Mouse (Mus musculus): Measurements from ENCODE around the gene Tnfaip8l3. TPM values are rescaled to one million over a fixed set of nuclear protein-coding genes. Genes with fewer than 3 reads are reported as not detected.

The Tnfaip8l3 gene
- 0.07 and 0.14 TPM in 2 replicates for polyA plus RNA-seq (2016; fragmentation: Nextera tagmentation; extraction: Ambion mirVana)

DNA sequence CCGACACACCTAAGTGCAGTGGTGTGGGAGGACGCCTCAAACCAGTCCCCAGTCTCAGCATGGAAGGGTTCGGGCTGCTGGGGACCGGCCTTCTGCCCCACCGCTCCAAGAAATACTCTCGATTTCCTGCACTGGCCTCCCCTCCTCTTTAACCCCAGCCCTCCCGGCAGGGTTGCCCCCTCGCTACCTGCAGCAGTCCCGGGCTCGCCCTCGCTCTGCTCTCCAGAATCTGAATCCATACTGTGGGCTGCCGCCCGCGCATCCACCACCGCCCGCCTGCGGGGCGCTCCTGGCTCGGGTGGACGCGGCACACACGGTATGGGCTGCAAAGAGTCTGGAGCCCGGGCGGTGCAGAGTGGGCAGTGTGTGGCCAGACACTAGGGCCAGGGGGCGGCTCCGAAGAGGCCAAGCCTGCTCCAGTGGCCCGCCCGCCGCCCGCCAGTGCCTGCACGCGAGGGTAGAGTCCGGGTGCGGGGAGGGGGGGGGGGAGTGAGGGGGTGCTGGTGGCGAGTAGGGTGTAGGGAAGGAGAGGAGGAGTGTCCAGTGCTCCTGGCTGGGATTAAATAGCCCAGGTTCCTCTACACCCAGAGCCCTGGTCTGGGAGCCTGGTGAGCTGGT is at the start of gene Tnfaip8l3:
Gene Tnfaip8l3, minus strand, starts transcription at position 357 of the 618 bp plus-strand sequence.
- peak; percentile 49 for DNase-seq (ENCODE audit: extremely low spot score, low spot score)
- H3K4me3 ChIP-seq = peak within 1 kb of the TSS; percentile 79
- WGBS = 1% methylated on average over 34 of the region's 35 CpGs
- H3K36me3 ChIP-seq (replicated peaks) = no peaks in the 10 kb centered on the region
- H3K27me3 ChIP-seq (ENCODE audit: poor library complexity, severe bottlenecking) = peaks cover 41% of the 10 kb centered on the region
- H3K4me1 ChIP-seq = peaks cover 20% of the 10 kb centered on the region
- H3K9me3 ChIP-seq = no peaks in the 10 kb centered on the region
- peak within 1 kb of the TSS; percentile 74 for H3K27ac ChIP-seq

DNA sequence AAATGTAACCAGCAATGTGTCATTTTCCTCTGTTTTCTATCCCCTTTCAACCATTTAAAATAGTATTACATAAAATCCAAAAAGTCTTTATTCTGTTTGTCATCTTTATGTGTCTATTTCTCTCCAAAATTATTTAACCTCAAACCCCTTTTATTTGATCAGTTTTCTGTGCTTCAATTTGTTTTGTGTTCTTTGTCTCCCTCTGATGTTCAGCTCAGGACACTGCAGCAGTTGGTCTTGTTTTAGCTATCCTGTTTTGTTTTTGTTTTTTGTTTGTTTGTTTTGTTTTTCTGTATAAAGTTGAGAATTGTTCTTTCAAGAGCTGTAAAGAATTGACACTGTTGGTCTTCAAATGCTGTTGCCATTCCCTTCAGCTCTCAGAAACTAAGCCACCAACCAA is 44.5 kb upstream of the Tnfaip8l3 start:
- Histone ChIP-seq H3K27ac (no peak overlapping the region), H3K36me3 (replicated peaks) (no peaks in the 10 kb centered on the region), H3K27me3 (ENCODE audit: poor library complexity, severe bottlenecking) (no peaks in the 10 kb centered on the region), H3K4me1 (no peaks in the 10 kb centered on the region), H3K4me3 (no peak overlapping the region), H3K9me3 (0 out of 2 replicates have a peak, but pooled peaks cover 5% of the 10 kb centered on the region)
- no peak for DNase-seq (ENCODE audit: extremely low spot score, low spot score)

DNA sequence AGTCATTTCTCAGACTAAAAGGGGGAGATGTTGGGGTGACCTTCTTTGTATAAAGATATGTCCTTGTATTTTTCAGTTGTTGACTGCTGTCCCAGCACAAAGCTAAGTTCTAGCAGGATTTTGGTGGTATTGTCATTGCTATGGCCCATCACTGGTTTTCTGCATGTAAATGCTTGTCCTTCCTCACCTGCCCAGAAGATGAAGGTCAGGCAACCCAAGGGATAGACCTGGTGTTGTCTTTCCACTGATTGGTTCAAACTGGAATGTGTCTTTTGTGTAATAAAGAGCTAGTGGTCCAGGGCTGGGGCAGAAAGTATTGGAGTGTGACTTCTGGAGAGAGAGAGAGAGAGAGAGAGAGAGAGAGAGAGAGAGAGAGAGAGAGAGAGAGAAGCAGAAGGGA is 30.4 kb upstream of the Tnfaip8l3 start:
- H3K9me3 ChIP-seq = no peaks in the 10 kb centered on the region
- no peaks in the 10 kb centered on the region for H3K27me3 ChIP-seq (ENCODE audit: poor library complexity, severe bottlenecking)

DNA sequence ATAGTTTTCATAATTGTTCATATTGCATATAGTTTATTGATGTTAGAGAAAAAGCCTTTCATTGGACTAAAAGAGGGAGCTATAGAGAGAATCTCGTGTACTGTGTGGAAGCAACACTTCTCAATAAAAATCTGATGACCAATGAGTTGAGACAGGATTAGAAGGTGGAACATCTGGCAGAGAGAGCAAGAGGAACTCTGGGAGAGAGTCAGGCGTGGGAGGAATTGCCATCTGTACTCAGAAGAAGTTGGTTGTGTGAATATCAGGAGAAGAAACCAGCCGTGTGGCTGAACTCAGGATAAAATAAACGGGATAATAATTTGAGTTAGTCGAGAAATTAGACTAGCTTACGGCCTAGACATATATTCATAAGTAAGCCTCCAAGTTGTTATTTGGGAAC is 28.9 kb upstream of the Tnfaip8l3 start:
- DNase-seq (ENCODE audit: extremely low spot score, low spot score) = no peak
- no peaks in the 10 kb centered on the region for H3K9me3 ChIP-seq
- H3K27me3 ChIP-seq (ENCODE audit: poor library complexity, severe bottlenecking) = no peaks in the 10 kb centered on the region
- no peak overlapping the region for H3K27ac ChIP-seq
- WGBS = 88% methylated on average over 6 of the region's 6 CpGs
- no peak overlapping the region for H3K4me3 ChIP-seq
- H3K36me3 ChIP-seq (replicated peaks) = no peaks in the 10 kb centered on the region
- no peaks in the 10 kb centered on the region for H3K4me1 ChIP-seq

More for the DNA sequence above, 30.4 kb upstream of the Tnfaip8l3 start:
- no peaks in the 10 kb centered on the region for H3K4me1 ChIP-seq
- no peak overlapping the region for H3K27ac ChIP-seq
- no peak for DNase-seq (ENCODE audit: extremely low spot score, low spot score)
- H3K4me3 ChIP-seq = no peak overlapping the region
- H3K36me3 ChIP-seq (replicated peaks) = no peaks in the 10 kb centered on the region

DNA sequence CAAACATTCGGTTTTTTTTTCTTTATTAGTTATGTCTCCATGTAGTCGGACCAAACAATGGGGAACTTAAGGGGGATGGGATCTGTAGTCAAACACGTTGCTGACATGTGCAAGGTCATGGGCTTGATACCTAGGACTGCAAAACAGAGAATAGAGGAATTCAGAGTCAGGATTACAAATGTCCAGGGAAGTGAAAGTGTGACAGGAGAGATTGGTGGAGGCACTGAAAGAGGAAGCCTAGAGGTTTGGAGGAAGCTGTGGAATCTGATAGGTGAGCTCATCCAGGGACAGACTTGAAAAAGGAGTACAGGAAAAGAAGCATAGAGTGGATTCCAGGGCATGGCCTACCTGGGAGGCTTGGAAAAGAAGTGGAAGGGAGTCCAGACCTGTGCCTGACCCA is 16.1 kb upstream of the Tnfaip8l3 start:
- Histone ChIP-seq H3K4me3 (no peak overlapping the region), H3K4me1 (no peaks in the 10 kb centered on the region), H3K36me3 (replicated peaks) (no peaks in the 10 kb centered on the region), H3K27me3 (ENCODE audit: poor library complexity, severe bottlenecking) (no peaks in the 10 kb centered on the region), H3K27ac (no peak overlapping the region), H3K9me3 (no peaks in the 10 kb centered on the region)
- 90% methylated on average over 3 of the region's 3 CpGs for WGBS
- DNase-seq (ENCODE audit: extremely low spot score, low spot score) = no peak

DNA sequence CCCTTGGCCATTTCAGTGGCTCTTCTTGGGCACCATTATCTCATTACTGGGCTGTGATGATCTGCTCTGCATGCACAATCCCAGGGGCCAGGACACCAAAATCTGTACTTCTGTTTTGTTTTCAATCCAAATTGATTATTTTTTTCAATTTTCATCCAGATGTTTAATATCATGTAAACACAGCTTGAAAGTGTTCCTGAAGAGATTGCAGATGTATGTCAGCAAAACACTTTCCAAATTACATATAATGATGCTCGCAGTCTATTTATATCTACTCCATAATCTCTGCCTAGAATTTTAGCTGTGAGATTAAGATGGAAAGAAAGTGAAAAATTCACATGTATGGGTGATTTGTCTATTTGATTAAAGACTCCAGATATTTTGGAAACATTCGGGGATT is 9.6 kb upstream of the Tnfaip8l3 start:
- Histone ChIP-seq H3K27me3 (ENCODE audit: poor library complexity, severe bottlenecking) (no peaks in the 10 kb centered on the region), H3K4me1 (no peaks in the 10 kb centered on the region), H3K4me3 (no peak overlapping the region), H3K9me3 (no peaks in the 10 kb centered on the region), H3K36me3 (replicated peaks) (no peaks in the 10 kb centered on the region), H3K27ac (no peak overlapping the region)
- no peak for DNase-seq (ENCODE audit: extremely low spot score, low spot score)
- 88% methylated on average over 2 of the region's 2 CpGs for WGBS

DNA sequence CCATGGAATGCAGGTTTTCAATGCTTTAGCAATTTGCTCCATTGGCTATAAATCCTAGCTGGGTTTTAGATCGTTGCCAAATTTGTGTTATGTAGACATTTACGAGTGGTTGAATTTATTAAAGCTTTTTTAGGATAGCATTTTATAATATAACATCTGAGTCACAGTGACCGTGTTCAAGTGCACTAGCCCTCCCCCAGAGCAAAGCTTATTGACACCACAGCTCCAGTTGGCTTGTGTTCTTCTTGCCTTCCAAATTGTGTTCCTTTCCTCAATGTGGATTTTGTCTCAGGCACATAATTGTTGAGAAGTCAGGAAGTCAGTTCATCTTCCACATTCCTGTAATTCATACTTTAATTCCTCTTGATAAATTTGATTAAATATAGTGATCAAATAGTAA is 6.7 kb upstream of the Tnfaip8l3 start:
- no peaks in the 10 kb centered on the region for H3K36me3 ChIP-seq (replicated peaks)
- DNase-seq (ENCODE audit: extremely low spot score, low spot score) = no peak
- no peak overlapping the region for H3K4me3 ChIP-seq
- H3K27ac ChIP-seq = no peak overlapping the region
- H3K9me3 ChIP-seq = no peaks in the 10 kb centered on the region
- no peaks in the 10 kb centered on the region for H3K4me1 ChIP-seq
- 89% methylated on average over 3 of the region's 3 CpGs for WGBS
- 0 out of 2 replicates have a peak, but pooled peaks cover 2% of the 10 kb centered on the region for H3K27me3 ChIP-seq (ENCODE audit: poor library complexity, severe bottlenecking)

DNA sequence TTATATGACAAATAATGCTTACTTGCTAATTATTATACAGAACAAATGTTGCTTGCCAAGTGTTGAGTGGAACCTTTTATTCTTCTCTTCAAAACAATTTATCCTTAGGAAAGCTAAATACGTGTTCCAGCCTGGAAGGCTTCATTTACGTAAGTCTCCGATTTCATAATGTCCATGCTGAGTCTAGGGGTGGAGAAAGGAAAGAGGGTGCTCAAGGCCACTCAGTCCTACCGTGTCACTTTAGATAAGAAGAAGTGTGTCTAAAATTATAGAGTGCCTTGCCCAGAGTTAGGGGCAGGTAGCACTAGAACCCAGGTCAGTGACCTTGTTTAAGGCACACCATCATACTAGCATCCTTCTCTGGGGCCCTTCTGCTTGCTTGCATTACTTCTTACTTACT is 5.5 kb upstream of the Tnfaip8l3 start:
- H3K36me3 ChIP-seq (replicated peaks) = no peaks in the 10 kb centered on the region
- H3K4me1 ChIP-seq = peaks cover 7% of the 10 kb centered on the region
- DNase-seq (ENCODE audit: extremely low spot score, low spot score) = no peak
- no peak overlapping the region for H3K27ac ChIP-seq
- H3K4me3 ChIP-seq = no peak overlapping the region
- no peaks in the 10 kb centered on the region for H3K9me3 ChIP-seq
- peaks cover 13% of the 10 kb centered on the region for H3K27me3 ChIP-seq (ENCODE audit: poor library complexity, severe bottlenecking)
- WGBS = 92% methylated on average over 4 of the region's 4 CpGs

DNA sequence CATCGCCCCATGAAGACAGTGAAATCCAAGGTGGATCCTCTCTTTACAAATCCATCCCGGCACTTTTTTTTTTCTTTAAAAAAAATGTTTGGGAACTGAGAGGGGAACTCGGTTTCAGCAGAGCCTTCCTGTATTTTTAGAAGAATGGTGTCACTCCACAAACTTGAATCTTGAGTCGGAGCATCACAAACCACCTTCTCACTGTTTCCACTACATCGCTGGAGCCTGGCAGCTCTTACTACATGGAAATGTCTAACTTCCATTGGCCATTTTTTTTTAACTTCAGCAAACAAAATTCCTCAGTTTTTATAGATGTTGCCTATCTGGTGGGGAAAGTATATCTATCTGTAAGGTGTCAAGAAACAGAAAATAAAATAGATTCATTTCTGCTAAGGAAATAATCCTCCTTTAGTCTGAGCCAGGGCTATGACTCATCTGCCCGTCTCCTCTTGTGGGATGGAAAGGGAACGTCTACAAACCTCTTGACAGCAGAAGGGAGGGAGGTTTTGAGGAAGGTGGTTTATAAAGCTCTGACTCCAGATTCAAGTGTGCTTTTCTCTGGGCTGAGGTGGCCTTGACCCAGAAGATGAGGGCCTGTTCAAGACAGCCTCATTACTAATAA is 3.4 kb upstream of the Tnfaip8l3 start:
- H3K36me3 ChIP-seq (replicated peaks) = no peaks in the 10 kb centered on the region
- H3K9me3 ChIP-seq = no peaks in the 10 kb centered on the region
- WGBS = 79% methylated on average over 7 of the region's 7 CpGs
- peaks cover 34% of the 10 kb centered on the region for H3K27me3 ChIP-seq (ENCODE audit: poor library complexity, severe bottlenecking)
- no peak overlapping the region for H3K27ac ChIP-seq
- peaks cover 20% of the 10 kb centered on the region for H3K4me1 ChIP-seq
- no peak for DNase-seq (ENCODE audit: extremely low spot score, low spot score)
- H3K4me3 ChIP-seq = no peak overlapping the region

DNA sequence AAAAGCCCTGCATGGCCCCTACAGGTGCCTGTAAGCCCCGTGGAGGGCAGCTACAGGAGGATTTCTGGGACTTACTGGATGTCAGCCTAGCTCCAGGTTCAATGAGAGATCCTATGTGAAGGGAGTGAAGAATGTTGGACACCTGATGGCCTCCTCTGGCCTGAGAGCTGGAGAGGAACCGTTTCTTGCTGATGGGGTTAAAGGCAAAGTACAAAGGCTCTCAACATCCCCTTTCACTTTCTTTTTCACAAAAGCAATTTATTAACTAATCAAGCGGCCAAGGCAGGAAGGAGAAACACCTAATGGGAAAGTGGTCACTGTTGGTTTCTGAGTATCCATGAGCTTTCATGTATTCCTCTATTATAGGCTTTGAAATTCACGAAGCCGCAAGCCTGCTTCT is 1.0 kb upstream of the Tnfaip8l3 start:
- Histone ChIP-seq H3K4me3 (peak overlapping the region; percentile 79), H3K27me3 (ENCODE audit: poor library complexity, severe bottlenecking) (peaks cover 41% of the 10 kb centered on the region)

DNA sequence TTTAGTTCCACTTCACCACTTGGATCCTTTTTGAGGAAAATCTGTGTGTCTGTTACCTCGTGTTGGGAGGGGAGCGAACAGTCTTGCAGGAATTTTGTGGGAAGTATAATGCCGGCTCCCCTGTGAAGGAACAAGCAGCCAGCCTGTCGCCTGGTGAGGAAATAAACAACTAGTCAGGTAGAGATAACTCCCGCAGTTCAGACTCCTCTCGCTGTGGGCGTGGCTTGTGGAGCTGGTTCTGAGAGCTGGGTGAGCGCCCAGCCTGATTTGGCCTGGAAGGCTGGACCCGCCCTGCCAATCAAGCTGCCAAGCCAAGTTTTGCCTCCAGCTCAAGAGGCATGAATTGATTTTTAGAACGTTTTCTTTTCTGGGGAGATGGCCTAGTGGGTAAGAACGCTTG is 589 bp upstream of the Tnfaip8l3 start:
- peaks cover 20% of the 10 kb centered on the region for H3K4me1 ChIP-seq
- no peak overlapping the region for H3K27ac ChIP-seq
- H3K27me3 ChIP-seq (ENCODE audit: poor library complexity, severe bottlenecking) = peaks cover 41% of the 10 kb centered on the region
- no peaks in the 10 kb centered on the region for H3K9me3 ChIP-seq
- no peaks in the 10 kb centered on the region for H3K36me3 ChIP-seq (replicated peaks)
- peak; percentile 59 for DNase-seq (ENCODE audit: extremely low spot score, low spot score)
- 1% methylated on average over 11 of the region's 11 CpGs for WGBS
- H3K4me3 ChIP-seq = peak overlapping the region; percentile 79

More for the DNA sequence above, 1.0 kb upstream of the Tnfaip8l3 start:
- no peaks in the 10 kb centered on the region for H3K9me3 ChIP-seq
- no peaks in the 10 kb centered on the region for H3K36me3 ChIP-seq (replicated peaks)
- DNase-seq (ENCODE audit: extremely low spot score, low spot score) = no peak
- H3K27ac ChIP-seq = no peak overlapping the region
- WGBS = 54% methylated on average over 5 of the region's 5 CpGs
- peaks cover 20% of the 10 kb centered on the region for H3K4me1 ChIP-seq

DNA sequence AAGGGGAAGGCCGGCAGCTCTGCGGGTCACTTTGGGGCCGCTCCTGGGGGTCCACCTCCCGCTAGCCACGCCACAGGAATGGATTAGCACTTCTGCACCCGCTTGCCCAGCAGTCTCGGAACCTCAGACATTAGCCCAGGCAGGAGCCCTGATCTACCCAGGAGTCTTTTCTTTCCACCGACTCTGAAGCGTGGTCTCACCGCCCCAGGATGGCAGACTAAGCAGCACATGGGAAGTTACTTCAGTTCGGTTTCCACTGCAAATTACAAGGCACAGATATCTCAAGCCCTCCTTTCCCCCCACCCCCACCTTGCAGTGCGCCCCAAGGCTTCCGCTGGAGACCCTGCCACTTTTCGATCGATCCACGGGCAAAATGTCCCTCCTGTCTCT is 551 bp downstream of the Tnfaip8l3 start:
- DNase-seq (ENCODE audit: extremely low spot score, low spot score) = no peak
- 2% methylated on average over 16 of the region's 16 CpGs for WGBS
- no peaks in the 10 kb centered on the region for H3K36me3 ChIP-seq (replicated peaks)
- H3K27me3 ChIP-seq (ENCODE audit: poor library complexity, severe bottlenecking) = peaks cover 41% of the 10 kb centered on the region
- H3K9me3 ChIP-seq = no peaks in the 10 kb centered on the region
- H3K4me3 ChIP-seq = peak overlapping the region; percentile 79
- peak overlapping the region; percentile 74 for H3K27ac ChIP-seq
- H3K4me1 ChIP-seq = peaks cover 20% of the 10 kb centered on the region

DNA sequence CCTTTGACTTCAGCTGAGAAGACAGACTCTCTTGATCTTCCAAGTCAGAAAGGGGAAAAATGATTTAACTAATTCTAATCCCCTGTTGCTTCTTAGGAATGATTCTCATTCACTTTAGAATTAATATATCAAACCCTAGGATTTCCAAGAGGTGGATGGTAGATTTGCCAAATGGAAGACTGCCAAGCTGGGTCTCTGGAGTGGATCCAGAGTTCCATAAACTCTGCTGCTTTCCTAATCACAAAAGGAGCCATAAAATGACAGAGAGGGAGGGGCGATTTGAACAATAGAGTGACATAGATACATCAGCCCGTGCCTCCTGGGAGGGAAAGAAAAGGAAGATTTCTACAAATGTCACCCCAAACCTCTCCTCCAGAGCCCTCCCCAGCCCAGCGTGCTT is 3.4 kb downstream of the Tnfaip8l3 start:
- Histone ChIP-seq H3K36me3 (replicated peaks) (no peaks in the 10 kb centered on the region), H3K9me3 (no peaks in the 10 kb centered on the region), H3K27ac (no peak overlapping the region), H3K4me1 (peaks cover 20% of the 10 kb centered on the region), H3K27me3 (ENCODE audit: poor library complexity, severe bottlenecking) (peaks cover 39% of the 10 kb centered on the region), H3K4me3 (no peak overlapping the region)
- DNase-seq (ENCODE audit: extremely low spot score, low spot score) = no peak
- 83% methylated on average over 3 of the region's 3 CpGs for WGBS

Measured in forebrain, embryonic 10.5 days (tissue).